Mouse (Mus musculus): Measurements from ENCODE around the gene Map1s.

GRCm38 (mm10) chr8:70863956-70864711 is 41.6 kb upstream of the Map1s start:
- no peak for TF ChIP-seq CTCF (IDR thresholded peaks at IDR 0.05; ENCODE audit: low read depth)
- no peak for TF ChIP-seq EP300 (optimal IDR thresholded peaks at IDR 0.05)

Data from stomach, postnatal 0 days (tissue).